Mouse (Mus musculus): ENCODE measurements at regions not wholly inside any gene's neighbourhood (a gene's known extent, or its start where the extent isn't known, plus 50 kb on each side); places are given as distances from the start of the nearest gene placed in this dataset.

DNA sequence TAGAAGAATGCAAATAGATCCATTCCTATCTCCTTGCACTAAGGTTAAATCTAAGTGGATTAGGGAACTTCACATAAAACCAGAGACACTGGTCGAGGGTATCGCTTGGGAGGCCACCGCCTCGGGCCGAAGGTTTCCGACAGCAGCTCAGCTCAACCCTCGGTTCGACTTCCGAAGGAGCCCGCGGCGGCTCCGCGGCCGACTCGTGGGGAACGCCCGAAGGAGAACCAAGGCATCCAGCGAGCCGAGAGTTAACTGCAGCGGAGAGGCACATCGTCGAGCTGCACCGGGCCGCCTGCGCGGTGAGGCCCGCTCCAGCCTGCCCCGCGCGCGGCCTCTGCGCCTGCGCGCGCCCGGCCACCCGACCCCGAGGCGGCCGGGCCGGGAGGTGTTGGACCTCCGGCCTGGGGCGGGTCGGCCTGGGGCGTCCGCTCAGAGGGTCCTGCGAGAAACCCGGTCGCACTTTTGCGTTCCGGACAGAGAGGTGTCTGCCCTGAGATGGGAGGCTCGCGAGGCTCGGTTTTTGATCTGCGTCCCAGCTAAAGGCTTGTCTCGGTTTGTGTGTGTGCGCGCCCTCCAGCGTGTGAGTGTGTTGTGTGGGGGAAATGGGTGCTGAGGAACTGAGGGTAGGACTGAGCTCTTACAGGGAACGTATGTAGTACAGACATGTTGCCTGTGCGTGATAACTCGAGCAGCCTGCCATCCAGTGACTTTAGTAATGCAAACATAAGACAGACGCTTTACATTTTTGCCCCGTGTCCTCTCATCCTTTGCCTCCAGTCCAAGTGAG lies 50.9 kb upstream of the Vmn2r9 start:
- ATAC-seq (replicated peaks; ENCODE audit: low FRiP score, low TSS enrichment, poor library complexity, severe bottlenecking), result peak; percentile 100

All from megakaryocyte-erythroid progenitor cell, adult 5-6 weeks (primary cell).